Mouse (Mus musculus) hindbrain, postnatal 0 days (tissue): ENCODE data around the gene Slc20a1. TPM values are rescaled to one million over a fixed set of nuclear protein-coding genes. Genes with fewer than 3 reads are reported as not detected.

Experiments
- ATAC-seq: fragments of 200-750 bp; cut with Nextera tagmentation; 2 replicates; pipeline ENCODE4 v1.8.0; 2017; ENCODE audit warnings: mild to moderate bottlenecking, moderate TSS enrichment, moderate library complexity
- DNase-seq: peaks from one replicate; pipeline ENCODE4 v3.0.0-alpha.2; 2015; ENCODE audit warnings: low spot score
- H3K27ac ChIP-seq: fragments of 300-500 bp; sonication (generic); 2 replicates; pipeline ENCODE4 v1.5.1; 2014; ENCODE audit warnings: mild to moderate bottlenecking
- H3K27me3 ChIP-seq: fragments of 300-500 bp; sonication (generic); 2 replicates; pipeline ENCODE4 v1.6.1; 2014; ENCODE audit warnings: low read length, mixed read lengths; ENCODE audit not compliant: insufficient read depth
- H3K36me3 ChIP-seq: fragments of 300-500 bp; sonication (generic); 2 replicates; pipeline ENCODE4 v1.6.1; 2014; ENCODE audit warnings: low read length, mixed read lengths; ENCODE audit not compliant: insufficient read depth
- H3K4me1 ChIP-seq: fragments of 300-500 bp; sonication (generic); 2 replicates; pipeline ENCODE4 v1.6.1; 2014; ENCODE audit warnings: antibody characterized with exemption, low read length, mixed read lengths; ENCODE audit not compliant: insufficient read depth
- H3K4me2 ChIP-seq: fragments of 300-500 bp; sonication (generic); 2 replicates; pipeline ENCODE4 v1.6.1; 2014; ENCODE audit warnings: low read depth, mild to moderate bottlenecking, low read length, moderate library complexity, mixed read lengths
- H3K4me3 ChIP-seq: fragments of 300-500 bp; sonication (generic); 2 replicates; pipeline ENCODE4 v1.5.1; 2014; ENCODE audit warnings: low read length
- H3K9ac ChIP-seq: fragments of 300-500 bp; sonication (generic); replicated peaks from 2 replicates; pipeline ENCODE4 v1.6.1; 2014; ENCODE audit warnings: mild to moderate bottlenecking, low read length, moderate library complexity, mixed read lengths
- H3K9me3 ChIP-seq: fragments of 300-500 bp; sonication (generic); 2 replicates; pipeline ENCODE4 v1.6.1; 2016; ENCODE audit warnings: low read length, mixed read lengths
- CTCF ChIP-seq: IDR thresholded peaks from 2 replicates; pipeline ENCODE4 v1.5.1; 2016; ENCODE audit warnings: antibody characterized with exemption, control low read depth, low read depth
- WGBS: fragments of 180-500 bp; shearing (Covaris S2); extraction: QIAGEN DNeasy Blood & Tissue Kit; methylation state at CpG from one replicate; pipeline ENCODE4 v1.1.7; 2014; 5-methylcytosine and 5-hydroxymethylcytosine counted together
- polyA plus RNA-seq: library from polyadenylated mRNA; unstranded; fragments of >200 nt; fragmentation: Nextera tagmentation; extraction: Ambion mirVana; gene quantifications from 2 replicates; pipeline ENCODE4 v1.2.1, GENCODE M21; 2015
- total RNA-seq: library from RNA; depleted of rRNA; stranded (reverse); fragments of >200 nt; gene quantifications from 2 replicates; pipeline ENCODE4 v1.2.3, GENCODE M21; 2014

Slc20a1 gene
- total and polyA plus RNA-seq, 2 experiments from 2014 or later: 41.6 to 63.0 TPM

- no peak for TF ChIP-seq CTCF
- Histone ChIP-seq H3K4me3 (no peak overlapping the region), H3K4me2 (no peak overlapping the region), H3K27me3 (no peaks in the 10 kb centered on the region), H3K9me3 (no peaks in the 10 kb centered on the region), H3K4me1 (no peaks in the 10 kb centered on the region), H3K36me3 (no peaks in the 10 kb centered on the region), H3K9ac (no peak overlapping the region), H3K27ac (no peak overlapping the region)
- WGBS: 68% methylated on average over 10 of the region's 10 CpGs
- no peak for ATAC-seq
- no peak for DNase-seq
Measured at GRCm38 (mm10) chr2:129166466-129167463, 31.8 kb upstream of the Slc20a1 start.

- no peaks in the 10 kb centered on the region for H3K9me3 ChIP-seq
- no peak for TF ChIP-seq CTCF
- no peaks in the 10 kb centered on the region for H3K27me3 ChIP-seq
- no peak overlapping the region for H3K27ac ChIP-seq
- H3K4me1 ChIP-seq: no peaks in the 10 kb centered on the region
- 42% methylated on average over 10 of the region's 10 CpGs for WGBS
- ATAC-seq (no peak), DNase-seq (no peak)
- H3K4me3 ChIP-seq: no peak overlapping the region
- no peaks in the 10 kb centered on the region for H3K36me3 ChIP-seq
- peak overlapping the region; percentile 27 for H3K4me2 ChIP-seq
- H3K9ac ChIP-seq: no peak overlapping the region
Measured at GRCm38 (mm10) chr2:129173386-129173785, 25.2 kb upstream of the Slc20a1 start.

DNA sequence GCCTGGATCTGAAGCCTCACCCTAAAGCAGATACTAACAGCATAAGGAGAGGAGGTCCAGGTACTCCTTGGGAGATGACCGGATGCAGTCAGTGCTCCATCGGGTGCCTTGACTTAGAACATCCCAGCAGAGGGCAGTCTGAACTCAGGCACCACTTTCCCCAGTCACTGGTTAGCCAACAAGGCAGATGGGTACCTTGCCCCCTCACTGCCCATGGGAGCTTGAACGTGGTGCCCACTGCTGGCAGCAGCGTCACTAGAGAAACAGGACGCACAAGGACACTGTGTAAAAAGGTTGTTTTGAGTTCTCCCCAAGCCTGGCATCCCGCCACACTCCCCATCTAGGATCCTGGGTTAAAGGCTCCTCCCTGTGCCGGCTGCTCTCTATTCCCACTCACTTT lies 24.1 kb upstream of the Slc20a1 start:
- ATAC-seq: peak; percentile 76

DNA sequence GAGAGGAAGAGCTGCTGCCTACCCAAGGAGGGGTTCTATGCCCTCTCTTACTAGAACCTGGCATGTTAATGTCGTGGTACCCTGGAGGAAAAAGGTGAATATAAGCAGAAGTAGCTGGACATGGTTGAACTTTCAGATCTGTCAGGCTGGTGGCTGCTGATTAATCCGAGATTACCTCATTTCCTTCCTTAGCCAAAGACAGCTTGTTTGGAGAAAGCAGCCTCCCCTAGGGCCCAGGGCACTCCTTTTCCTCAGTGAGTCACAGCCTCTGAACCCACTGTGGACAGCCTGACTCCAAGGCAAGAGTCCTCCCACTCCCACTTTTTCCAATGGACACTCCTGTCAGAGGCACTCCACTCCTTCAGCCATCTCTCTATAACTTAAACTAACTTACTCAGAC lies 22.9 kb upstream of the Slc20a1 start:
- DNase-seq: no peak
- H3K4me3 ChIP-seq: no peak overlapping the region
- H3K9ac ChIP-seq: no peak overlapping the region
- no peaks in the 10 kb centered on the region for H3K27me3 ChIP-seq
- H3K36me3 ChIP-seq: no peaks in the 10 kb centered on the region
- H3K4me1 ChIP-seq: no peaks in the 10 kb centered on the region
- WGBS: 83% methylated on average over 2 of the region's 2 CpGs
- H3K9me3 ChIP-seq: no peaks in the 10 kb centered on the region
- no peak overlapping the region for H3K4me2 ChIP-seq
- H3K27ac ChIP-seq: no peak overlapping the region
- TF ChIP-seq CTCF: no peak
- ATAC-seq: no peak

More for the DNA sequence above, 24.1 kb upstream of the Slc20a1 start:
- Histone ChIP-seq H3K27ac (no peak overlapping the region), H3K9me3 (no peaks in the 10 kb centered on the region), H3K36me3 (no peaks in the 10 kb centered on the region), H3K4me2 (no peak overlapping the region), H3K27me3 (no peaks in the 10 kb centered on the region), H3K9ac (no peak overlapping the region), H3K4me1 (no peaks in the 10 kb centered on the region), H3K4me3 (no peak overlapping the region)
- TF ChIP-seq CTCF: peak; percentile 81
- whole genome bisulfite sequencing: 26% methylated on average over 7 of the region's 7 CpGs
- DNase-seq: peak; percentile 77

GRCm38 (mm10) chr2:129176676-129177420 lies 21.7 kb upstream of the Slc20a1 start:
- no peak for ATAC-seq
- Histone ChIP-seq H3K9ac (no peak overlapping the region), H3K4me1 (no peaks in the 10 kb centered on the region), H3K36me3 (no peaks in the 10 kb centered on the region), H3K27me3 (no peaks in the 10 kb centered on the region), H3K4me3 (no peak overlapping the region), H3K4me2 (no peak overlapping the region), H3K9me3 (no peaks in the 10 kb centered on the region), H3K27ac (no peak overlapping the region)
- DNase-seq: no peak
- WGBS: 74% methylated on average over 12 of the region's 12 CpGs
- no peak for TF ChIP-seq CTCF

DNA sequence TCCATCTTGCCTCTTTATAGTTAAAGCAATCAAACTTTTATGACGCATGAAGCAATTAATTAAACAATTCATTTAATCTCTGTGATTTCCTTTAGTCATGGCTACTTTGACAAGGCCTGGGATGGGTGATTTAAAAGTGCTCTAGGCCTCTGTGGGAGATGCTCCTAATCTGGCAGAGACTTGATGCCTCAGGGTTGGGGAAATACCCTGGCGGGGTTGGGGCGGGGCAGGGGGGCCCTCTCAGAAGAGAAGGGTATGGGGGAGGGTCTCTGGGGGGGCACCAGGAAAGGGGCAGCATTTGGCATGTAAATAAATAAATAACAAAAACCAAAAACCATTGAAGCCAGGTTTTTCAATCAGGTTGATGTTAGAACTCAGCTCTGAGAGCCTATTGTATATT lies 20.9 kb upstream of the Slc20a1 start:
- no peak overlapping the region for H3K4me3 ChIP-seq
- H3K9ac ChIP-seq: no peak overlapping the region
- H3K4me1 ChIP-seq: no peaks in the 10 kb centered on the region
- TF ChIP-seq CTCF: no peak
- ATAC-seq (no peak), DNase-seq (no peak)
- H3K27ac ChIP-seq: no peak overlapping the region
- no peaks in the 10 kb centered on the region for H3K9me3 ChIP-seq
- no peaks in the 10 kb centered on the region for H3K27me3 ChIP-seq
- 61% methylated on average over 3 of the region's 3 CpGs for WGBS
- no peak overlapping the region for H3K4me2 ChIP-seq
- H3K36me3 ChIP-seq: no peaks in the 10 kb centered on the region
